Mouse (Mus musculus) layer of hippocampus, adult 9-11 months (tissue): ENCODE measurements around the gene Cd33.

Experiments
- DNase-seq: peaks from one replicate; pipeline ENCODE4 v3.0.0; 2022

Gene Cd33

DNA sequence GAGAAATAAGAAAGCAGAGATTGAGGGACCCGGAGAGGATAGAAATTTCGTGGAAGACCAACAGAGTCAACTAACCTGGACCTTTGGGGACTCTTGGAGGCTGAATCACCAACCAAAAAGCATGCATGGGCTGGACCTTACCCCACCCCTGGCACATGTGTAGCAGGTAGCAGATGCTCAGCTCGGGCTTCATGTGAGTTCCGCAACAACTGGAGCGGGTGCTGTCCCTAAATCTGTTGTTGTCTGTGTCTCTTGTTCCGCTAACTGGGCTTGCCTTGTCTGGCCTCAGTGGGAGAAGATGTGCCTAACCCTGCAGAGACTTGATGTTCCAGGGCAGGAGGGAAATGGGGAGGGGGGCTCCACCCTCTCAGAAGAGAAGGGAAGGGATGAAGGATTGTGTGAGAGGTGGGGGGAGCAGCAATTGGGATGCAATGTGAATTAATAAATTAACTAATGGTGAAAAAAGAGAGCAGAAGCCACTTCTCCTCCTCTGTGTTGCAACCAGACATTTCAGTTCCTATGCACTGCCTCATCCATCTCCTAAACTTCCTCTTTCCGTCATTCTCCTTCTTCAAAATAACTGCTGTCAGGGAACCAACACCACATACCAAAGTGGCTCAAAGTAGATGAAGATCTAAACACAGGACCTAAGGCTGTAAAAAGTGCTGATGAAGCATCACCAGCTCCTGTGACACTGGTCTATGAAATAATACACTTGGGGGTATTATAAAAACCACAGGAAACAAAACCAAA lies at the start of gene Cd33:
Gene Cd33 (minus strand): TSS at position 204 of the 753 bp plus-strand sequence.
- peak; percentile 57 for DNase-seq

DNA sequence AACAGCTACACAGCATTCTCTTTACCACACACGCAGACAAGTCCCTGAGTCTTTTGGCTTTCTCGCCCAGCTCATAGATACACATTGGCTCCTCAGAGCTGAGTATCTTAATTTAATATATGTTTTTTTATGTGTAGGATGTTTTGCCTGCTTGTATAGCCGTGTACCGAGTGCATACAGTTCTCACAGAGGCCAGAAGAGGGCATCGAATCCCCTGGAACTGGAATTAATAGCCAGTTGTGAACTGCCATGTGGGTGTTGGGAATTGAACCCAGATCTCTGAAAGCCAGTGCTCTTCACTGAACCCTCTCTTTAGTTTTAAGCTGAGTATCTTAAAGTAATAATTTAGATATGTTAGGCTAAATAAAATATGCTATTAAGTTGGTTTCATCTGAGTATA lies 40.6 kb upstream of the Cd33 start:
- DNase-seq: no peak

DNA sequence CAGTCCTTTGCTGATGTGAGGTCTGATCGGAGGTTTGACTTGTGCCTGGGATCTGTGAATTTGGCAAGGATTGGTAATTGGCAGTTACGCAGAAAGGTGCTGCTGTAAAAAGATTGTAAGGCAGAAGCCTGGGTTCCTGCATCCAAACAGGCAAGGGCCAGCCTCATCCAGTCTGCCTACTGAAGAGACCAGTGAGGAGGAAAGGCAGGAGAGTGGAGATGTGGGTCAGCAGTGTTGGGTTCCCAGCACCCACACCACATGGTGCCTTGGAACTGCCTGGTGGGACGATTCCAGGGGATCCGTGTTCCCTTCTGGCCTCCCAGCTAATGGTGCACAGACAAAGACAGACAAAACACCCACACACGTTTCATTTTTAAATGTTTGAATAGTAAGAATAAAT lies 36.3 kb upstream of the Cd33 start:
- DNase-seq: peak; percentile 50

DNA sequence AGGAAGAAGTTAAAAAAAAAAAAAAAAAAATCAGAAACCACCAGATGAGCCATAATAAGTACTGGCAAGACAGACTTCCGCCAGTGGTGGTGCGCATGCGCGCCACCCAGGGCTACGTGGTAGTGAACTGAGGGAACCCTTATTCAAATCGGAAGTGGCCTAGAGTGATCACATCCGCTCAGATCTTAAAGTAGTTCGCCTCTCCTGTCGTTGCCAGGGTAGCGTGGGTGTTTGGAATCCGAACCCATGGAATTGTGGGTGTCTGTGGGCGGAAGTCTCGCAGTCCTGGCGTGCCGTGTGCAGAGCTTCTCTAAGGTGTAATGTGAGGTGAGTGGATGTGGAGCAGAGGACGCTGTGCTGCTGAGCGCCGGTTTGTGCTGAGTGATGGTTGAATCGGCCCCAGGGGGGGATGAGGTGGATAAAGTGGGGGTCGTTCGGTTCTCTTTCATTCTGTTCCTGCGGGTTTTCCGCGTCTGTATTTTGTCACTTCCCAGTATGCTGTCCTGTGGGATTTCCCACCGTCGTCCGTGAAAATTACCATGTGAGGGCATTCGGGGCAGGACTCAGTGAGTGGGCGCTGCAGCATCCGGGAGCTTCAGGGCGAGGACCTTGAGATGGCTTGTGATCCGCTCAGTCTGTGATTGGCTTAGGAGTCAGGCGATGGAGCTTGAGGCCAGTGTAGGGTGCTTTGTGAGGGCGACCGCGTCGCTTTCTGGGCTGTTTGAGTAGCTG lies 35.4 kb upstream of the Cd33 start, which contains the start of gene Zfp719:
Gene Zfp719 (plus strand): TSS at position 171 of the 732 bp plus-strand sequence.
- DNase-seq: peak; percentile 98

DNA sequence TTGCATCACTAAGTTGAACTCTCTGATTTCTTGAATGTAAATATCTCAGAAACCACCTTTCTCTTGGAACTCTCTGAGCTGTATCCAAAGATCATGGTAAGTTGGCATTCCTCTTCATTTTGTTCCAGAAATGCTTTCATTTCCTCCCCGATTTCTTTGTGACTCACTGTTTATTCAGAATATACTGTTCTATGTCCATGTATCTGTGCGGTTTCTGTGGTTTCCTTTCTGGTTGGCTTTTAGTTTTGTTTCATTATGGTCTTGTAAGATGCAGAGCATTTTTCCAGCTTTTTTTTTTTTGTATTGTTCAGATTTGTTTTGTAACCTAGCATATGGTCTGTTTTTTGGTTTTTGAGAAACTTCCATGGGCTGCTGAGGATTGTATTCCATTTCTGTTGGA lies 27.0 kb upstream of the Cd33 start:
- DNase-seq: no peak

DNA sequence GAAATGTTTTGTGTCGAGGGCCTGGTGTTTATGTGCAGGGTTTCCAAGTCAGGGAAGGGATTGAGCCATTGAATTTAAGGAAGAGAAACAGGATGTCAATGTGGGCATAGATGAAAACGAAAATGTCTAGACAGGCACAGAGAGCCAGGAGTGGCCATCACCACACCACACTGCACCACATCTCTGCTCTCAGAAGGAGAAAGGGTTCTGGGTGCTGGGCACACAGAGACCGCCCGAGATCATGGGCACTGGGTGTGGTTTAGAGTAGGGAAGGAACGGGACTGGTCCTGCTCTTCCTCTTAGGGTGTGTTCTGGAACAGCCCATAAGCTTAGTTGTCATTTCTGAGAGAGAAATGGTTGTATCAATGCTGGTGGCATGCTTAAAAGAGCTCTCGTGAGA lies 19.1 kb upstream of the Cd33 start:
- no peak for DNase-seq

DNA sequence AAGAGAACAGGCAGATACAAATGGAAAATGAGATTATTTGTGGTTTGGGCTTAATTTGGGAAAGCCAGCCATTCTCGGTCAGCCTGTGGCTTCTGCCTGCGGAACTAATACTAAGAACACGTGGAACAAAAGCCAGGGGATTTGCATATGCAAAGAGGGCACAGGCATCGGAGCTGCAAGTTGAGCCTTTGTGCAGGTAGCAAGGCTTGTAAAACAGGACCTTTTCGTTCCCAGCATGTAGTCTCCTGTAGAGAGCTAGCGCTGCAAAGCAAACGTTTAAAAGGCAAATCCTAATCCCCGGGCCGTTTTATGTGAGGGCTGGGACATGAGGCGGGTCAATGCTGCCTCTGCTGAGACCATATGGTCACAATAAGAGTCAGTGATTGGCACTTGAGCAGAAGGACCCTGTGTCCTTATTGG lies 18.4 kb upstream of the Cd33 start:
- no peak for DNase-seq

DNA sequence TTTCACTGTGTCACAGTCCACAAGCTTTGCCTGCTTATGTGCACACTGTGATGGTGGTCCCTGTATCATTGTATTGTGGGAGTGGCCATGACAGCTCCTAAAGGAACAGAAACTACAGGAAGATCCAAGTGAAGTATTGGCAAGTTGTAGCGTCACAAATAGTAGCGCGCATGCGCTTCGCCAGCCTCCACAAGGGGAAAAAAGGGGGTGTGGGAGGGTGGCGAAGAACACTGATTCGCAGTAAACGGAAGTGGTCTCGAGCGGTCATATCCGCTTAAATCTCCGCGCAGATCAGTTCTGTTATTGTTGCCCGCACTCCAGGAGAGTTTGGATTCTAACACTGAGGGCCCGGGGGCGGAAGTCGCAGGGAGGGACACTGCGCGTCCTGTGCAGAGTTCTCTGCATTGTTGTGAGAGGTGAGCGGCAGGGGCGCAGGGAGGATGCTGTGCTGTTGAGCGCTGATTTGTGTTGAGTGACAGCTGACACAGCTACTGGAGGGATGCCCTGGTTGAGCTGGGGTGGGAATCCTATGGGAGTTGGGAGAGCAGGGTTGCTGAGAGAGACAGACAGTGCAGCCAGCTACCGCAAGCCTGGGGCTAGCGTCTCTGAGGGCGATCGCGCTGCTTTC lies 17.9 kb upstream of the Cd33 start, which contains the start of gene Zfp658:
Gene Zfp658 (plus strand): TSS at position 251 of the 628 bp plus-strand sequence.
- DNase-seq: peak; percentile 92

DNA sequence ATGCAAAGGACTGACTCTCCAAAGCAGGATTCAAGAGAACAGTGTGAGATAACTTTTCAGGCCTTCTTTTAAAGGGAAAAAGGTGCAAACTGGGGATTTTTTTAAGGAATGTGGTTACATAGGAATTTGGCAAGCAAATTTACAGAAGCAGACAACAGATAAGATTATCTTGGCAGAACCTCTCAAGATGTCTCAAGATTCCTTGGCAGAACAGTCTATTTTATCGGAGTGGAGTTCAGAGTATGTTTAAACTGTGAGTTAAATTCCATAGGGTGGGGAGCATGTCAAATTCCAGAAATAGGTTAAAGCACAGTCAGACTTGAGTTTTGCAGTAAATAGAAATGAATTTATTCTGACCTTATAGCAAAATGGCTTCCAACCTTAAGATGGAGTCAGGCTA lies 12.7 kb upstream of the Cd33 start:
- DNase-seq: no peak

DNA sequence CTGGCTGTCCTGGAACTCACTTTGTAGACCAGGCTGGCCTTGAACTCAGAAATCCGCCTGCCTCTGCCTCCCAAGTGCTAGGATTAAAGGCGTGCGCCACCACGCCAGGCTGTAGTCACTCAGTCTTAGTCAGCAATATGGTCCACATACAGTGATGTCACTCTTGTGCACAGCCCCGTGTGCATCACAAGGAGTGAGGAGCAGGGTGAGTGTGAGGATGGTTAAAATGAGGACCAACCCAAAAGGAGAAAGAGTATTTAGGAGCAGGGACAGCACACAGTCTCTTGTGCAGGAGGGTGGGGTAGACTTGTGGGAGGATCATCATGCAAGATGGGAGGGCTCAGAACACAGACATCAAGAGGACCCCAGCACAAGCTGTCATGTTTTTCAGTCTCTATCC lies 11.1 kb upstream of the Cd33 start:
- no peak for DNase-seq

DNA sequence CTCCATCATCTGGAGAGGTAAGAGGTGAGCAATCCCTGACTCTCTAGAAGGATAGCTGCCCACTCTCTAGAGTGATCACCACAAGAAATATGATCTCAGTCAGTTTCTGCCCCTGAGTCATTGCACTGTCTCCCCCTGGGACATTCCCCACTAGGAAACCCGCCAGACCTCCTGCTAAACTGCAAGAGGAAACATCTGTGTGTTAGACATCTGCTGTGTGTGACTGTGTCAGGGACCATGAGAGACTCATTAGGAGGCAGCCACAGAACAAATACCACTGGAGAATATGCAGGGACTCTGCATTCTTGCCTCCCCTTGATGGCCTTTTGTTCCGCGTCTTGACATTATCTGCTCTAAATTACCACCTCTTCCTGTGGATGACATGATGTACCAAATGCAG lies 10.3 kb upstream of the Cd33 start:
- DNase-seq: no peak

DNA sequence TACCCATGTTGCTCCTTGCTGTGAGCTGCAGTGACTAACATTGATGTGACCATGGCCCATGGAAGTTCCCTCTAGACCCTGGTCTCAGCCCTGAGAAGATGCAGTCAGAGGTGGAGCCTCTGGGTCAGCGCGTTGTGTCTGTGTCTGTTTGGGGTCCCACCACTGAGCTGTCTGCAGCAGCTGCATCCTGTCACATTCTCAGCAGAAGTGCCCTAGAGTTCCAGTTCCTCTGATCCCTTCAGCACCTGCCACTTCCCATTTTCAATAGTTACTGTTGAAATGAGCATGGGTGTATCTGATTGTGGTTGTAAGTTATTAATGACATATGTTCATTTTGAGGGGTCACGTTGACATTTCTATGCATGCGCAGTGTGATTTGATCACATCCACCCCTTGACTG lies 8.9 kb upstream of the Cd33 start:
- peak; percentile 79 for DNase-seq

DNA sequence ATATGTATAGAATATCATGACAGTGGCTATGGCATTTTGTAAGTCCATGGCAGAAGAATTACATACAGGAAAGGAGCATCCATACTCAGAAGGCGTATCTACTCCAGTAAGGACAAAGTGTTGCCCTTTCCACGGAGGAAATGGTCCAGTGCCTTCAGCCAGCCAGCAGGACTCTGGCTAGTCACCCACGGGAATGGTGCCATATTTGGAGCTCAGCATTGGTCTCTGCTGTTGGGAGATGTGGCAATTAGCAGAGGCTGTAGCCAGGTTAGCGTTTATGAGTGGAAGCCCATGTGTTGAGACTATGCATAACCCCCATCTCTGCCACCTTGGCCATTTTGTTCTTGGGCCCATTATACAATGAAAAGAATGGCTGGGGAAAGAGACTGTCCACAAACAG lies 4.0 kb upstream of the Cd33 start:
- no peak for DNase-seq

DNA sequence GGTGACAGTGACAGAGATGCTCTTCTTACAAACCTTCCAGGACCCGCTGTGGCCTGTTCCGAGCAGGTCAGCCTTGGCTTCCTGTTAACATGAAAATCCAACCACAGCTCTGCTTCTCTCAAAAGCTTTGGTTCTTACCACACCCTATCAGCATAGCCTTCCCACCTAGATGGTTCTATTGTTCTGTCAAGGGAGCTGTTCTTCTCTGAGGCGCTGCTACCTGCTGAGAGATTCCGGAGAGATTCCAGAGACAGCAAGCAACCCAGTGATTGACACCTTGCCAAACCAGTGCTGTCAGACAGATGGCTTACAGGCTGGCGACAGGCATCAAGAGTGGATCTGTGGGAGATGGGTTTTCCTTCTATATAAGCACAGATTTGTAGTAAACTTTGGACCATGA lies 3.4 kb upstream of the Cd33 start:
- DNase-seq: no peak

DNA sequence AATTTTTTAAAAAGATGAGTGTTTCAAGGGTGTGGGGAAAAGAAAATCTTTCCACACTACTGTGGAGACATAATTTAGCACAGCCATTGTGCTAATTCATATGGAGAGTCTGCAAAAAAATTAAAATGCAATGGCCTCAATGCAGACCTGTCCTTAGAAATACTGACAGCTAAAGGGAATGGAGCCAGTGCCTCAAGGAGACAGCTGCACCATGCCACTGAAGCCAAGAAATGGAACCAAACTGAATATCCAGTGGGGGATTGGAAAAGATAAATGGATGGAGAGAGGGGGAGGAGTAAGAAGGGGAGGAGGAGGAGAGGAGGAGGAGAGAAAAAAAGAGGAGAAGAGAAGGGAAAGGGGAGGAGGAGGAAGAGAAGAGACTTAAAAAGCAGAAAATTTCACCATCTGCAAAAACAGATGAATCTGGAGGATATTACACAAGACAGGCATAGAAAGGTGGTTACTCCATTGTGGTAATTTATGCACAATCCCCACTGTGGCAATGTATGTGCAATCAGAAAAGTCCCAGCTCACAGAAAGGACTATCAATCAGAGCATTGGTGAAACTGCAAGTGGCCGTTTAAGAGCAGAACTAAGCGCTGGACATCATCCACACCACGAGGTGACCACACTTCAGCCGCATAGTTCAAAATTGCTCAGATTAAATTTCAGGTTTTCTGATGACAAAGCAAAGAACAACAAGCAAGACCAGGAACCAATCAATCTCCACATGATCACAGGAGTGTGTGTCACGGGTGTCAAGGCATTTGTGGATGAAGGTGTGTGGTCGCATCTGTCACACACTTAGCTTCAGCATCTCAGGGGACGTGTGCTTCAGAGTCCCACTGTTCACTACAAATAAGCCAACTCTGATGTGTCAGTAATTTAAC lies 1.7 kb upstream of the Cd33 start:
- no peak for DNase-seq

DNA sequence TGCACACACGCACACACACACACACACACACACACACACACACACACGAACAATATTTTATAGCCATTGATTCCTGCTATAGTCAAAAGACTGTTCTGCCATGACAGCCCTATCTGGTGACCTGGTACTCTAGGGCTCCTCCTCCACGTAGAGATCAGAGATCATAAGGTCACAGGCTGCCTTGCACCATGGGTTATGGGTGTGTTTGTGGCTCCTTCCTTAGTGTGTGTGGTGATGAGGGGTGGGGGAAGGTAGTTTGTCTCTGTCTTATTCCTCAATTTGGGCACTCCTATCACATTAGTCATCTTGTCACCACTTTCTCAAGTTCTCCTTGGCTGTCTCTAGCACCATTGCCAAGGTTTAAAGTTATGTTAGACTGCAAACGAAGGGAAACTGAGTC lies 5.7 kb downstream of the Cd33 start:
- DNase-seq: no peak

DNA sequence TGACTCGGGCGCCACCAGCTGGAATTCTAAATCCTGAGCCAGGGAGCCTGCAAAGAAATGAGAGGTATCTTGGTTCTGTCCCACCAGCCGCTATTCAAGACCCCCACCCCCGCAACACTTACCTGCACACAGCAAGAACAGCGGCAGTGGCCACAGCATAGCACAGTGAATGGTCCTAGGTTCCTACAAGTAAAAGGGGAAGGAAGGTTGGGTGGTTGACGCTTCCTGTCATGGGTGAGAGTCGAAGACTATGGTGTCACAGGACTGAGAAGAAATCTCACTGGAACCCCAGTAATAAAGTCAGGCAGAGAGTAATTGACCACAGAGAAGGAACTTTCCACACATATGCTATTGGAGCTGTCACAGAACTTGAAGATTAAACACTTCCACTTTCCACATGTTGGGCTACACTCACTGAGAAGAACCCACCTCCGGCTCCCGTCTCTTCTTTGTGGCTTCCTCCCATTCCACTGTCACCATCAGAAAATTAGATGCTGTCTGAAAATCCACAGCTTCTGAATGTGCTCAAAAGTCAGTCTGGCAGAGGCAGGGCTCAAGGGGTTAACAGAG lies 11.2 kb downstream of the Cd33 start:
- peak; percentile 42 for DNase-seq

DNA sequence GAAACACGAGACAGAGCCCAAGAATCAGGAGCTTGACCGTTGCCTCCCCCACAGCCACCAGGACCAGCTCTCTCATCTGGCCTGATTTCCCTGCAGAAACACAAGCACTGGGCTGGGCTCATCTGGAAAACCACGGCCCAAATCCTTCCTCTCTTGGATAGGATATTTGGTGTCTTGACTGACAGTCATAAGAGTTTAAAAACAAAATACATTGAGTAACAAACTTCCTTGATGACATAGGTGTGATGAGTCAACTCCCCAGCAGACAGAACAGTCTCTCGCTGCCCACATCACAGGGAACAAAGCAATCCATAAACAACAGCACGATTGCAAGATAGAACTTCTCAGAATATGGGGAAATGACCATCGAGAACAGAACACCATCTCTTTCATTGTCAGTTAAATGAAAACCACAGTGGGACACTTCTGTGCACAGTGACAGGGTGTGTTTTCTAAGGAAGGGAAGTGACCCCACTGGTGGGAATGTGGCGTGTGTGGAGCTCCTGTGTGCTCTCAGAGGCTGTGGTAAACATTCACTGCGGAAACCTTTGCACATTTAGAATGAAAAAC lies 13.9 kb downstream of the Cd33 start:
- no peak for DNase-seq

DNA sequence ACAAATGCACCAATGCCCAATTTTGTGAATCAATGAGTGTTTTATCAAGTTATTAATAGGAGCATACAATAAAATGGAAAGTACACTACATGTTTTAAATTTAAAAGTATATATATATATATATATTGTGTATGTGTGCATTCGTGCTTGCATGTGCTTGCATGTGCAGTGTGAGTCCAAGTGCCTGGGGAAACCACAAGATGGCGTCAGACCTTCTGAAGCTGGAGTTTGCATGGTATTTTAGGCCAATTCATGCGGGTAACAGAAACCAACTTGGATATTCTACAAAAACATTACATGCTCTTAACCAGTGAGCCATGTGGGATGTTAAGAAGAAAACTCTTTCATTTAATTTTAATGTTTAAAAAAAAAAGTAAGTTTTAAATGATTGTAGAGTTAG lies 18.9 kb downstream of the Cd33 start:
- no peak for DNase-seq

DNA sequence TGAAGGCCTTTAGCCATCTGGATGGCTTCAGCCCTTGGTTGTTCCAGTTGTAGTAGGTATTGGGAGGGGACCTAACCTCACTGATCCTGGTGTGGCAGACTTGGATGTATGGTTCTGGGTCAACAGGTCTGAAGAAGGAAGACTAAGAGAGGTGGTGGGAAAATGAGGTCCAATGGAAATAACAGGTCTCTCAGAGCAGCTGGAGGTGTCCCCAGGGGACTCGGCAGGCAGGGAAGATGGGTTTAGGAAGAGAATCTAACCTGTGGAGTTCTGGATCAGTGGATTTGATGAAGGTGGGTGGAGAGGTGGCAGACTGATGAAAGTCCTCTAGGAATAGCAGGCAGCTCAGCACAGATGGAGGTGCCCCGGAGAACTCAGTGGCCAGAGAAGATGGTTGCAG lies 21.5 kb downstream of the Cd33 start:
- DNase-seq: no peak

DNA sequence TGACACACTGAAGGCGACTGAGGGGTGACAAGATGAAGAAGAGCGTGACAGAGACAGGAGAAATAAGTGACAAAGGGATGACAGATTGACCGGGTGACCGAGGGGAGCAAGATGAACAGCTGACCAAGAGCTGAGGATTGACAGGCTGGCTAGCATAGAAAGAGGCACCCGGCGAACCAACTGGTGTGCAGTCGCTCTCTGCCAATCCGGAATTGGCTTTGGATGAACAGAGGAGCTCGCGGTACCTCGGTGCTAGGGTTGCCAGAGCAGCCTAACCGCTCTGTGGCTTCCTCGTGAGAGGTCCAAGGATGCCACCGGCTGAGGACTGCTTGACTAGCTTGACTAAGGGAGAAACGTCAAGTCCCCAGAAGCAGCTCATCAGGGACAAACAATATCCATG lies 25.9 kb downstream of the Cd33 start:
- no peak for DNase-seq

DNA sequence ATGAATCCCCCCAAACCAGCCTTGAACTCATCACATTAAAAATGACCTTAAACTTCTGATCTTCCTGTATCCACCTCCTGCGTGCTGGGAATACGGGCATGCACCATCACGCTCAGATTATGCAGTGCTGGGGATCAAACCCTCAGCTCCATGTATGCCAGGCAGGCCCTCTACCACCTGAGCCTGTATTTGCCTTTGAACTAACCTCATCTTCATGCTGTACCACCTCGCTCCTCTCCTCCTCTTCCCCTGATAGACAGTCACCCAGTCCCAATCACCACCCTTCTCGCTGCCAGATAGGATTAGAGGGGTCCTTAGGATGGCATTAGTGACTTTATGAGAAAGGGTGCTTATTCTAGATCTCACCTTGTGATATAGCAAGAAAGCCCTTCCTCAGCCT lies 29.2 kb downstream of the Cd33 start:
- no peak for DNase-seq
